Mouse (Mus musculus) forebrain, embryonic 16.5 days (tissue): ENCODE measurements around the gene Tacc2. TPM values are rescaled to one million over a fixed set of nuclear protein-coding genes. Genes with fewer than 3 reads are reported as not detected.

Experiments
- ATAC-seq: fragments of 200-750 bp; cut with Nextera tagmentation; 2 replicates; pipeline ENCODE4 v1.8.0; 2017; ENCODE audit warnings: mild to moderate bottlenecking, moderate library complexity
- H3K27ac ChIP-seq: fragments of 300-500 bp; sonication (generic); 2 replicates; pipeline ENCODE4 v1.5.1; 2014; ENCODE audit warnings: low read length, control low read depth
- H3K27me3 ChIP-seq: fragments of 300-500 bp; sonication (generic); replicated peaks from 2 replicates; pipeline ENCODE4 v1.6.1; 2014; ENCODE audit warnings: low read length; ENCODE audit not compliant: control insufficient read depth, insufficient read depth
- H3K36me3 ChIP-seq: fragments of 300-500 bp; sonication (generic); 2 replicates; pipeline ENCODE4 v1.6.1; 2014; ENCODE audit not compliant: control insufficient read depth, insufficient read depth
- H3K4me1 ChIP-seq: fragments of 300-500 bp; sonication (generic); replicated peaks from 2 replicates; pipeline ENCODE4 v1.6.1; 2014; ENCODE audit warnings: low read length; ENCODE audit not compliant: control insufficient read depth, insufficient read depth
- H3K4me2 ChIP-seq: fragments of 300-500 bp; sonication (generic); 2 replicates; pipeline ENCODE4 v1.6.1; 2014; ENCODE audit warnings: mild to moderate bottlenecking, low read length, control low read depth
- H3K4me3 ChIP-seq: fragments of 300-500 bp; sonication (generic); replicated peaks from 2 replicates; pipeline ENCODE4 v1.5.1; 2014; ENCODE audit warnings: mild to moderate bottlenecking, low read length, control low read depth
- H3K9ac ChIP-seq: fragments of 300-500 bp; sonication (generic); replicated peaks from 2 replicates; pipeline ENCODE4 v1.6.1; 2014; ENCODE audit warnings: low read depth, low read length, control low read depth
- H3K9me3 ChIP-seq: fragments of 300-500 bp; sonication (generic); 2 replicates; pipeline ENCODE4 v1.6.1; 2016; ENCODE audit warnings: low read length; ENCODE audit not compliant: control insufficient read depth
- WGBS: fragments of 180-500 bp; shearing (Covaris S2); extraction: QIAGEN DNeasy Blood & Tissue Kit; methylation state at CpG from one replicate; pipeline ENCODE4 v1.1.7; 2014; 5-methylcytosine and 5-hydroxymethylcytosine counted together
- polyA plus RNA-seq: library from polyadenylated mRNA; unstranded; fragments of >200 nt; fragmentation: Nextera tagmentation; extraction: Ambion mirVana; gene quantifications from 2 replicates; pipeline ENCODE4 v1.2.1, GENCODE M21; 2015

Gene Tacc2
- polyA plus RNA-seq, 1 experiment from 2014 or later = 59.0 TPM

DNA sequence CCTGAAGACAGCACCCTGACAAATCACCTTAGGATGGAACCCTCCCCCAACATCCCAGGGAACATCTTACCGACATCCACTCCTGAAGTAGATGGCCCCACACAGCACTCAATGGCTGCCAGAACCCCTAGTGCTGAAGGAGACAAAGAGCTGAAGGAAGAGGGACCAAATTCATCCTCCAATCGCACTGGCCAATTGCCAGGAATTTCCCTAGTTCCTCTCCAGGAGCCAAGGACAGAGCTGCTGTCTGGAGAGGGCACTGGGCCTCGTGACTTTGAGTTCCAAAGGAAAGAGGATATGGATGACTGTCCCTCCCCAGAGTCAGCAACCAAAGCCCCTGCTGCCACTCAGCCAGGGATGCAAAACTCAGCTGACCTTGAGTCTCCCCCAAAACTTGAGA is 44.7 kb downstream of the Tacc2 start:
- Histone ChIP-seq H3K36me3 (no peaks in the 10 kb centered on the region), H3K27ac (no peak overlapping the region), H3K4me2 (no peak overlapping the region), H3K9ac (no peak overlapping the region), H3K4me1 (no peaks in the 10 kb centered on the region), H3K9me3 (no peaks in the 10 kb centered on the region), H3K4me3 (no peak overlapping the region), H3K27me3 (no peaks in the 10 kb centered on the region)
- WGBS = 63% methylated on average over 3 of the region's 3 CpGs
- ATAC-seq = no peak

DNA sequence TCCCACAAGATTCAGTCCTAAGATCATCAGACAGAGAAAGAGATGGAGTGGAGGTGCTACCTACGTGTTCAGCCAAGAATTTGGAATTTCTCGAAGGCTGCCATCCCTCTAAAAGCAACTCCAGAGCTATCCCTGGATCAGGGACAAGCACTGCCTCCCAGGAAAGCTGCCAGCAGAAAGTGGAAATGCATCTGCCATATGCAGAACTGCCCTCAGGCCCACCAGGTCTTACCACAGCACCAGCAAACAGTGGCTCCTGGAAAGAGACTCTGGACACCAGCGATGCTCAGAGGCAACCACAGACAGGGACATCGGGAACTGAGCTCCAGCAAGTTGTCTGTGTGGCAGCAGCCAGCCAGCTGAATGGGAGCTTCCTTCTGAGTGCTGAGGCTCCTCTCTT is 45.1 kb downstream of the Tacc2 start:
- Histone ChIP-seq H3K9me3 (no peaks in the 10 kb centered on the region), H3K4me1 (no peaks in the 10 kb centered on the region), H3K4me2 (no peak overlapping the region), H3K36me3 (no peaks in the 10 kb centered on the region), H3K9ac (no peak overlapping the region), H3K27ac (no peak overlapping the region), H3K4me3 (no peak overlapping the region), H3K27me3 (no peaks in the 10 kb centered on the region)
- no peak for ATAC-seq
- 82% methylated on average over 4 of the region's 4 CpGs for WGBS

DNA sequence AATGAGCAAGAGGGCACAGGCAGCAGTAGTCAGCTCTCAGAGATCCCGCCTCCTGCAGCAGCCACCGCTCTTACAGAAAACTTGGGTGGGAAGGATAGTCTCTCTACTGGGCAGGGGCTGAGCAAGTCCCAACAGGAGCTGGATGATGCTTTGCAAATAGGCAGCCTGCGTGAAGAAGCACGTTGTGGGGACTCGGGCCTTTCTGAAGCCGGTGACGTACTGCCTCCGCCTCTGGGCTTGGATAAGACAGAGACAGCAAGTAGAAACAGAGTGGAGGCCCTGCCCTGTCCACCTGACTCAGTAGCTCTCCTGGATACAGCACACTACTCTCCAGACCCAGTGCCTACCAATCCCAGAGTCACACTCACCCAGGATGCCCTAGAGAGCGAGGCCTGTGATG is 47.1 kb downstream of the Tacc2 start:
- no peak overlapping the region for H3K4me2 ChIP-seq
- H3K9me3 ChIP-seq = no peaks in the 10 kb centered on the region
- no peaks in the 10 kb centered on the region for H3K4me1 ChIP-seq
- H3K27me3 ChIP-seq = no peaks in the 10 kb centered on the region
- no peak overlapping the region for H3K4me3 ChIP-seq
- WGBS = 93% methylated on average over 9 of the region's 9 CpGs
- no peaks in the 10 kb centered on the region for H3K36me3 ChIP-seq
- ATAC-seq = no peak
- H3K9ac ChIP-seq = no peak overlapping the region
- H3K27ac ChIP-seq = no peak overlapping the region

DNA sequence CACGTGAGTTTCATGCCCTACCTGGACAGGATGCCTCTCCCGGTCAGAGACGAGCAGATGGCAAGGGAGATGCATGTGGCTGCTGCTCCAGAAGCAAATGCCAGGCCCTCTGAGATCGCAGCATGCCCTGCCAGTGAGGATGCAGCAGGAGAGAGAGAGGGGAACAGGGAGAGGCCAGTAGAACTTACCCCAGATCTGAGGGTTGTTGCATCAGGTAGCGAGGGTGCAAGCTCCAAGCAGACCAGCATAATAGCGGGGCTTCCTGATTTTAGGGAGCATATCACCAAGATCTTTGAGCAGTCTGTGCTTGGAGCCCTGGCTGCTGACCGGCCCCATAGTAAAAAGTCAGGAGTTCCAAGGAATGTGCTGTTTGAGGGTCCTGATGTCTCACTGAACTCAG is 48.1 kb downstream of the Tacc2 start:
- no peak overlapping the region for H3K9ac ChIP-seq
- no peaks in the 10 kb centered on the region for H3K27me3 ChIP-seq
- no peaks in the 10 kb centered on the region for H3K36me3 ChIP-seq
- ATAC-seq = no peak
- H3K4me1 ChIP-seq = no peaks in the 10 kb centered on the region
- H3K4me3 ChIP-seq = no peak overlapping the region
- H3K27ac ChIP-seq = no peak overlapping the region
- 87% methylated on average over 7 of the region's 7 CpGs for WGBS
- no peaks in the 10 kb centered on the region for H3K9me3 ChIP-seq
- no peak overlapping the region for H3K4me2 ChIP-seq

DNA sequence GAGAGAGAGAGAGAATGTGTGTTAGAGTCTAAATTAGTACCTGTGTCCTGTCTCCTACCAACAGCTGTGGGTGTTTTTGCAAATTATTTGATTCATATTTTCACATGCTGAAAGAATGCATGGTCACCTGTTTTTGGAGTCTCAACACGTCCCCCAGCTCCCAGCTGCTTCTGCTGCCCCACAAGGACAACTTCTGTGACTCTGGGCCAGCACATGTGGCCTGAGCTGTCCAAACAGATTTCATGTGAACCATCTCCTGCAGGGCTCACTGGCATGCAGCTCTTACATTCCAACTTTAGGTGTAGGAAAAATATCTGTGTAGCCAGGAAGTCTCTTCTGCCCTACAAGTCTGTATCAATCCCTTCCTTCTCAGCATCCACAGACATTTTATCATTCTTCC is 51.4 kb downstream of the Tacc2 start:
- no peaks in the 10 kb centered on the region for H3K4me1 ChIP-seq
- ATAC-seq = no peak
- no peak overlapping the region for H3K4me2 ChIP-seq
- no peaks in the 10 kb centered on the region for H3K36me3 ChIP-seq
- H3K4me3 ChIP-seq = no peak overlapping the region
- no peaks in the 10 kb centered on the region for H3K27me3 ChIP-seq
- H3K27ac ChIP-seq = no peak overlapping the region
- 56% methylated on average over 1 of the region's 1 CpGs for WGBS
- no peaks in the 10 kb centered on the region for H3K9me3 ChIP-seq
- H3K9ac ChIP-seq = no peak overlapping the region

DNA sequence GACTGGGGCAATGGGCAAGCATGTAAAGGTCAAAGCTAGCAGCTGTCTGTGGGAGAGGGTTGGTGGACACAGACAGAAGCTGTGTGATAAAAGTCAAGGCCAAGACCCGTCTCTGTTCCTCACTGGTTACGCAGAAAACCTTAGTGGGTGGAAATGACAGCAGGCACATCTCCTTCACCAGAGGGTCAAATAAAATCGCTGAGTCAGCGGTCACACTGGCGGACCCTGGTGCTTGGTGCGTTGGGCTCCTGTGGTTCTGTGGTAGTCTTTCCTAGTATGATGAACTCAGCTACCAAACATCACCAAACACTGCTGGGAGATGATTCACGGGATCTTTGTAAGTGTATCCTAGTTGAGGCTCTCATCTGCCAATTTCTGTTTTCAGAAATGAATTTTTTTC is 52.8 kb downstream of the Tacc2 start:
- Histone ChIP-seq H3K9ac (no peak overlapping the region), H3K4me3 (no peak overlapping the region), H3K27ac (no peak overlapping the region), H3K4me1 (no peaks in the 10 kb centered on the region), H3K9me3 (no peaks in the 10 kb centered on the region), H3K36me3 (no peaks in the 10 kb centered on the region), H3K27me3 (no peaks in the 10 kb centered on the region), H3K4me2 (no peak overlapping the region)
- no peak for ATAC-seq
- 92% methylated on average over 7 of the region's 7 CpGs for WGBS

GRCm38 (mm10) chr7:130630956-130631355 is 53.7 kb downstream of the Tacc2 start:
- ATAC-seq = no peak
- WGBS = 89% methylated on average over 3 of the region's 3 CpGs
- no peak overlapping the region for H3K4me2 ChIP-seq

GRCm38 (mm10) chr7:130631553-130632378 is 54.5 kb downstream of the Tacc2 start:
- Histone ChIP-seq H3K4me1 (no peaks in the 10 kb centered on the region), H3K9ac (no peak overlapping the region), H3K27ac (no peak overlapping the region), H3K36me3 (no peaks in the 10 kb centered on the region), H3K4me2 (no peak overlapping the region), H3K4me3 (no peak overlapping the region), H3K9me3 (no peaks in the 10 kb centered on the region), H3K27me3 (no peaks in the 10 kb centered on the region)
- 54% methylated on average over 22 of the region's 22 CpGs for WGBS
- no peak for ATAC-seq

More at GRCm38 (mm10) chr7:130630956-130631355, 53.7 kb downstream of the Tacc2 start:
- no peak overlapping the region for H3K9ac ChIP-seq
- no peak overlapping the region for H3K27ac ChIP-seq
- no peaks in the 10 kb centered on the region for H3K4me1 ChIP-seq
- H3K36me3 ChIP-seq = no peaks in the 10 kb centered on the region
- H3K27me3 ChIP-seq = no peaks in the 10 kb centered on the region
- no peak overlapping the region for H3K4me3 ChIP-seq
- H3K9me3 ChIP-seq = no peaks in the 10 kb centered on the region

DNA sequence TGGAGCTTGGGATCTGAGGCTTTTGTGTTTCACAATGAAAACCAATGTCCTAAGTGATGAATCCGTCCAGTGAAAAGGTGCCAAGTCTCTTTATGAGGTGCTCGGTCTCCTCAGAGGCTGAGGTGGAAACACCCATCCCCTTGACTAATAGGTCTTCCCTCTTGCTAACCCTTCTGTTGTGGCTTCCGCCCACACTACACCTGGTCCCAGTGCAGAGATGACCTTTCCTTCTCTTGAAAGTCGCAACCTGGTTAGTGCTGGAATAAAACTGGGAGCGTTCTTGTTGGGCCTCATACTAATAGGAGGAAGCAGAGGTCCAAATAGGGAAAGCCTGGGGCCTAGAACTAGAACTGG is 55.1 kb downstream of the Tacc2 start:
- H3K4me2 ChIP-seq = no peak overlapping the region
- H3K27me3 ChIP-seq = no peaks in the 10 kb centered on the region
- no peak overlapping the region for H3K4me3 ChIP-seq
- 87% methylated on average over 5 of the region's 5 CpGs for WGBS
- no peak overlapping the region for H3K9ac ChIP-seq
- H3K36me3 ChIP-seq = no peaks in the 10 kb centered on the region
- no peak for ATAC-seq
- H3K9me3 ChIP-seq = no peaks in the 10 kb centered on the region
- H3K4me1 ChIP-seq = no peaks in the 10 kb centered on the region
- H3K27ac ChIP-seq = no peak overlapping the region
